Mouse (Mus musculus) midbrain, embryonic 13.5 days (tissue): Measurements from ENCODE around the gene Mrps16. TPM values are rescaled to one million over a fixed set of nuclear protein-coding genes. Genes with fewer than 3 reads are reported as not detected.
A peak's percentile ranks its signal among the peaks of the same experiment; 100 is the strongest.

Experiments
- ATAC-seq: fragments of 200-750 bp; cut with Nextera tagmentation; 2 replicates; pipeline ENCODE4 v1.8.0; 2017; ENCODE audit warnings: mild to moderate bottlenecking, moderate TSS enrichment, moderate library complexity
- H3K27ac ChIP-seq: fragments of 300-500 bp; sonication (generic); 2 replicates; pipeline ENCODE4 v1.5.1; 2015; ENCODE audit warnings: inconsistent platforms, mild to moderate bottlenecking, moderate library complexity
- H3K27me3 ChIP-seq: fragments of 300-500 bp; sonication (generic); 2 replicates; pipeline ENCODE4 v1.6.1; 2015; ENCODE audit warnings: mild to moderate bottlenecking, inconsistent platforms
- H3K36me3 ChIP-seq: fragments of 300-500 bp; sonication (generic); 2 replicates; pipeline ENCODE4 v1.6.1; 2015; ENCODE audit warnings: mild to moderate bottlenecking, inconsistent platforms
- H3K4me1 ChIP-seq: fragments of 300-500 bp; sonication (generic); replicated peaks from 2 replicates; pipeline ENCODE4 v1.6.1; 2015; ENCODE audit warnings: inconsistent platforms
- H3K4me2 ChIP-seq: fragments of 300-500 bp; sonication (generic); replicated peaks from 2 replicates; pipeline ENCODE4 v1.6.1; 2015; ENCODE audit warnings: moderate library complexity, mild to moderate bottlenecking, inconsistent platforms
- H3K4me3 ChIP-seq: fragments of 300-500 bp; sonication (generic); replicated peaks from 2 replicates; pipeline ENCODE4 v1.5.1; 2015; ENCODE audit warnings: mild to moderate bottlenecking, inconsistent platforms
- H3K9ac ChIP-seq: fragments of 300-500 bp; sonication (generic); replicated peaks from 2 replicates; pipeline ENCODE4 v1.6.1; 2015; ENCODE audit warnings: mild to moderate bottlenecking, inconsistent platforms
- H3K9me3 ChIP-seq: fragments of 300-500 bp; sonication (generic); 2 replicates; pipeline ENCODE4 v1.6.1; 2016; ENCODE audit warnings: mild to moderate bottlenecking, inconsistent platforms
- WGBS: fragments of 180-500 bp; shearing (Covaris S2); methylation state at CpG from one replicate; pipeline ENCODE4 v1.1.7; 2015; 5-methylcytosine and 5-hydroxymethylcytosine counted together
- polyA plus RNA-seq: library from polyadenylated mRNA; unstranded; fragments of >200 nt; fragmentation: Nextera tagmentation; extraction: Ambion mirVana; gene quantifications from 2 replicates; pipeline ENCODE4 v1.2.1, GENCODE M21; 2015

Gene Mrps16
- polyA plus RNA-seq, 1 experiment from 2014 or later, result 62.5 TPM

DNA sequence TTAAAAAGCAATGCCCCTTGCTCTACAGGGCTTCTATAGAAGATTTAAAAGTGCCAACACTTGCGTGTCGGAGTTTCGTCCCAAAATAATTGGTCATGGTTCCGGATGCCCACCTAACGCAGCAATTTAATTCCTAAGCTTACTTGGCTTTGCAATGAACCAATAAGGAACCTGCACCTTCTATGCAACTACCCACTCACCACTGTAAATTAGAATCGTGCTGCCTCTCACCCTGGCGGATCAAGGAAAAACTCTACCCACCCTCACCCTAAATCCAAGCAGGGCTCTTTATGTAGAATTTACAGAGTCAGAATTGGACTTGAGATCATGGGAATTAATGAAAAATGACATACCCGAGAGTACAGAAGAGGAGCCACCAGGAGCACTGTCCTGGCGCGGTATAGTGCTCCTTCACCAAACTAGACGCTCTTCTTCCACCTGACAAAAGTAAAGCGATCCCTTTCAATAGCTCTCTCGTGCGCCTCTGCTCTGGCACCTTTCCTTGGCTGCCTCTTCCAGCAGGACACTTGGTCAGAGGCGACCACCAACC, 45.9 kb downstream of the Mrps16 start:
- Histone ChIP-seq H3K9me3 (no peaks in the 10 kb centered on the region), H3K9ac (peak overlapping the region; percentile 96), H3K27ac (peak overlapping the region; percentile 95), H3K27me3 (no peaks in the 10 kb centered on the region), H3K4me3 (peak overlapping the region; percentile 82), H3K36me3 (peaks cover 32% of the 10 kb centered on the region), H3K4me2 (peak overlapping the region; percentile 79), H3K4me1 (peaks cover 26% of the 10 kb centered on the region)
- WGBS, result 4% methylated on average over 15 of the region's 15 CpGs
- peak; percentile 48 for ATAC-seq

- peaks cover 33% of the 10 kb centered on the region for H3K36me3 ChIP-seq
- H3K27me3 ChIP-seq, result no peaks in the 10 kb centered on the region
- peaks cover 26% of the 10 kb centered on the region for H3K4me1 ChIP-seq
- H3K27ac ChIP-seq, result no peak overlapping the region
- H3K9me3 ChIP-seq, result no peaks in the 10 kb centered on the region
- H3K9ac ChIP-seq, result no peak overlapping the region
- no peak for ATAC-seq
- 89% methylated on average over 9 of the region's 9 CpGs for WGBS
- H3K4me3 ChIP-seq, result no peak overlapping the region
- no peak overlapping the region for H3K4me2 ChIP-seq
These were observed 47.5 kb downstream of the Mrps16 start for GRCm38 (mm10) chr14:20345885-20346284.

DNA sequence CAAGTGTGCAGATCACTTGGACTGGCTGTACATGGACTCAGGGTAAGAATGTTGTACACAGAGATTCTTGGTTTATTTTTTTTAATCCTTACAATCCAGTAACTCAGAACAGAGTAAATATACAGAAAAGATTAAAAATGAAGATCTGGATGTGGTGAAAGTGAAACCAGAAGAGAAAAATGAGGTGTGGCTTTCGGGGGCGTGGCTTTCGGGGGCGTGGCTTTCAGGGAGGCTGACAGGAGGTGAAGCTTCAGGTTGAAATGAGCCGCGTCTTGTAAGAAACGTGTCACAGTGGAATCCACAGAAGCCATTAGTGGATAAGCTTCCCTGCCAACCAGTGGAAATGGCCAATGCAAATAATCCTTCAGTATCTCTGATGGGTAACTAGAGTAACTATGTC, 52.6 kb downstream of the Mrps16 start:
- no peak overlapping the region for H3K9ac ChIP-seq
- 85% methylated on average over 7 of the region's 7 CpGs for WGBS
- H3K4me1 ChIP-seq, result 0 out of 2 replicates have a peak, but pooled peaks cover 1% of the 10 kb centered on the region
- H3K4me3 ChIP-seq, result no peak overlapping the region
- no peaks in the 10 kb centered on the region for H3K9me3 ChIP-seq
- peaks cover 60% of the 10 kb centered on the region for H3K36me3 ChIP-seq
- H3K27me3 ChIP-seq, result no peaks in the 10 kb centered on the region
- no peak overlapping the region for H3K4me2 ChIP-seq
- no peak overlapping the region for H3K27ac ChIP-seq
- no peak for ATAC-seq

- Histone ChIP-seq H3K4me2 (no peak overlapping the region), H3K27ac (no peak overlapping the region), H3K36me3 (peaks cover 60% of the 10 kb centered on the region), H3K4me3 (no peak overlapping the region), H3K9ac (no peak overlapping the region), H3K4me1 (no peaks in the 10 kb centered on the region), H3K9me3 (no peaks in the 10 kb centered on the region), H3K27me3 (no peaks in the 10 kb centered on the region)
- WGBS, result 84% methylated on average over 8 of the region's 8 CpGs
- ATAC-seq, result no peak
These were observed 53.3 kb downstream of the Mrps16 start for GRCm38 (mm10) chr14:20340149-20340548.

DNA sequence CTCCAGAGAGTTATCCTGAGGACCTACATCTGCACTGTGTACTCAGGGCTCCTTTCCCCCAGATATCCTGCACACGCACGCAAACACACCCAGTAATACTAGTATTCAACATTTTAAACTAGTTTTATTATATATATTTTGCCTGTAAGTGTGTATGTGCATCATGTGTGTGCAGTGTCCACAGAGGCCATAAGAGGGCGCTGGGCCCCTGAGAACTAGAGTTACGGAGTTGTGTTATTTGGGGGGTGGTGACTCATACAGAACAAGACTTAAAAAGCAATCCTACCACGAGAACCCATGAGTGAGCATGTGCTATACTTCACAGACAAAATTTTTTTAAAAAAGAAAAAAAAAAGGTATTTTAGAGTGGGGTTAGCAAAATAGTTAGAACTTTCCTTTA, 54.0 kb downstream of the Mrps16 start:
- H3K4me2 ChIP-seq, result no peak overlapping the region
- ATAC-seq, result no peak
- no peaks in the 10 kb centered on the region for H3K4me1 ChIP-seq
- 96% methylated on average over 5 of the region's 5 CpGs for WGBS
- no peaks in the 10 kb centered on the region for H3K27me3 ChIP-seq
- H3K36me3 ChIP-seq, result peaks cover 62% of the 10 kb centered on the region
- H3K9ac ChIP-seq, result no peak overlapping the region
- no peaks in the 10 kb centered on the region for H3K9me3 ChIP-seq
- H3K27ac ChIP-seq, result no peak overlapping the region
- no peak overlapping the region for H3K4me3 ChIP-seq

Other genes starting within 250 kb of the Mrps16 start
- gene Kcnk5, start 211.8 kb downstream of the Mrps16 start, polyA plus RNA-seq, result 2.0 and 2.7 TPM in 2 replicates
- gene Kcnk16, start 124.4 kb downstream of the Mrps16 start, polyA plus RNA-seq, result 0.07 TPM in 1 of 2 replicates, not detected in the other
- gene Nudt13, start 98.9 kb downstream of the Mrps16 start, polyA plus RNA-seq, result 12.7 and 14.6 TPM in 2 replicates
- 56.9 and 57.1 TPM in 2 replicates for gene Ecd, start 45.5 kb downstream of the Mrps16 start, polyA plus RNA-seq
- gene Fam149b, start 45.5 kb downstream of the Mrps16 start, polyA plus RNA-seq, result 45.3 and 47.1 TPM in 2 replicates
- gene Dnajc9, start 4.7 kb downstream of the Mrps16 start, polyA plus RNA-seq, result 156 and 166 TPM in 2 replicates
- gene Cfap70, start 58.6 kb upstream of the Mrps16 start, polyA plus RNA-seq, result 0.50 and 1.3 TPM in 2 replicates
- gene Anxa7, start 86.5 kb upstream of the Mrps16 start, polyA plus RNA-seq, result 7.8 and 8.5 TPM in 2 replicates
- 0.81 and 0.86 TPM in 2 replicates for gene Mss51, start 103.3 kb upstream of the Mrps16 start, polyA plus RNA-seq
- 80.9 and 83.4 TPM in 2 replicates for gene Ppp3cb, start 152.9 kb upstream of the Mrps16 start, polyA plus RNA-seq
- 12.5 and 13.1 TPM in 2 replicates for gene Usp54, start 247.4 kb upstream of the Mrps16 start, polyA plus RNA-seq